Mouse (Mus musculus): ENCODE results near the gene Gal3st2c. TPM values are rescaled to one million over a fixed set of nuclear protein-coding genes. Genes with fewer than 3 reads are reported as not detected.

Gal3st2c gene
- polyA plus RNA-seq, 1 experiment = not detected

- Histone ChIP-seq H3K27me3 (replicated peaks; ENCODE audit: control insufficient read depth, insufficient read depth, low read length) (no peaks in the 10 kb centered on the region), H3K4me1 (ENCODE audit: control insufficient read depth, insufficient read depth, low read length) (no peaks in the 10 kb centered on the region), H3K27ac (ENCODE audit: insufficient read depth, low read depth, low read length) (no peak overlapping the region), H3K4me3 (ENCODE audit: insufficient read depth, low read depth, low read length) (no peak overlapping the region), H3K36me3 (ENCODE audit: control insufficient read depth, insufficient read depth, low read length) (no peaks in the 10 kb centered on the region)
- WGBS = 86% methylated on average over 12 of the region's 12 CpGs
- no peak for DNase-seq
- no peak for TF ChIP-seq CTCF (conservative IDR thresholded peaks at IDR 0.05; ENCODE audit: insufficient read depth, insufficient read length, low read depth, low read length)
- TF ChIP-seq POLR2A (IDR thresholded peaks at IDR 0.05; ENCODE audit: low read depth, low read length) = no peak
These were observed 37.3 kb downstream of the Gal3st2c start for GRCm38 (mm10) chr1:94027506-94028108.

- H3K27me3 ChIP-seq (replicated peaks; ENCODE audit: control insufficient read depth, insufficient read depth, low read length) = no peaks in the 10 kb centered on the region
- no peak for DNase-seq
- H3K4me1 ChIP-seq (ENCODE audit: control insufficient read depth, insufficient read depth, low read length) = no peaks in the 10 kb centered on the region
- H3K36me3 ChIP-seq (ENCODE audit: control insufficient read depth, insufficient read depth, low read length) = no peaks in the 10 kb centered on the region
- H3K4me3 ChIP-seq (ENCODE audit: insufficient read depth, low read depth, low read length) = no peak overlapping the region
- TF ChIP-seq POLR2A (IDR thresholded peaks at IDR 0.05; ENCODE audit: low read depth, low read length) (no peak), CTCF (conservative IDR thresholded peaks at IDR 0.05; ENCODE audit: insufficient read depth, insufficient read length, low read depth, low read length) (no peak)
- 91% methylated on average over 2 of the region's 2 CpGs for WGBS
- H3K27ac ChIP-seq (ENCODE audit: insufficient read depth, low read depth, low read length) = no peak overlapping the region
These were observed 38.4 kb downstream of the Gal3st2c start for GRCm38 (mm10) chr1:94028741-94029140.

GRCm38 (mm10) chr1:94033075-94033602 is 42.8 kb downstream of the Gal3st2c start:
- no peaks in the 10 kb centered on the region for H3K4me1 ChIP-seq (ENCODE audit: control insufficient read depth, insufficient read depth, low read length)
- DNase-seq = no peak
- 83% methylated on average over 2 of the region's 2 CpGs for WGBS
- no peaks in the 10 kb centered on the region for H3K27me3 ChIP-seq (replicated peaks; ENCODE audit: control insufficient read depth, insufficient read depth, low read length)
- no peak for TF ChIP-seq POLR2A (IDR thresholded peaks at IDR 0.05; ENCODE audit: low read depth, low read length)
- no peak for TF ChIP-seq CTCF (conservative IDR thresholded peaks at IDR 0.05; ENCODE audit: insufficient read depth, insufficient read length, low read depth, low read length)
- H3K36me3 ChIP-seq (ENCODE audit: control insufficient read depth, insufficient read depth, low read length) = no peaks in the 10 kb centered on the region
- no peak overlapping the region for H3K4me3 ChIP-seq (ENCODE audit: insufficient read depth, low read depth, low read length)
- H3K27ac ChIP-seq (ENCODE audit: insufficient read depth, low read depth, low read length) = no peak overlapping the region

- no peaks in the 10 kb centered on the region for H3K4me1 ChIP-seq (ENCODE audit: control insufficient read depth, insufficient read depth, low read length)
- H3K27me3 ChIP-seq (replicated peaks; ENCODE audit: control insufficient read depth, insufficient read depth, low read length) = no peaks in the 10 kb centered on the region
- DNase-seq = peak; percentile 70
- TF ChIP-seq CTCF (conservative IDR thresholded peaks at IDR 0.05; ENCODE audit: insufficient read depth, insufficient read length, low read depth, low read length) = peak; percentile 81
- no peak for TF ChIP-seq POLR2A (IDR thresholded peaks at IDR 0.05; ENCODE audit: low read depth, low read length)
- no peak overlapping the region for H3K27ac ChIP-seq (ENCODE audit: insufficient read depth, low read depth, low read length)
- WGBS = 1% methylated on average over 25 of the region's 25 CpGs
- H3K36me3 ChIP-seq (ENCODE audit: control insufficient read depth, insufficient read depth, low read length) = no peaks in the 10 kb centered on the region
- H3K4me3 ChIP-seq (ENCODE audit: insufficient read depth, low read depth, low read length) = peak overlapping the region; percentile 27; the same call in 1 of the 2 replicates
These were observed 44.9 kb downstream of the Gal3st2c start for GRCm38 (mm10) chr1:94034984-94035743.

GRCm38 (mm10) chr1:94040391-94040790 is 50.1 kb downstream of the Gal3st2c start:
- 84% methylated on average over 2 of the region's 2 CpGs for WGBS
- no peak for DNase-seq
- Histone ChIP-seq H3K27ac (ENCODE audit: insufficient read depth, low read depth, low read length) (no peak overlapping the region), H3K27me3 (replicated peaks; ENCODE audit: control insufficient read depth, insufficient read depth, low read length) (no peaks in the 10 kb centered on the region), H3K4me1 (ENCODE audit: control insufficient read depth, insufficient read depth, low read length) (no peaks in the 10 kb centered on the region), H3K36me3 (ENCODE audit: control insufficient read depth, insufficient read depth, low read length) (no peaks in the 10 kb centered on the region), H3K4me3 (ENCODE audit: insufficient read depth, low read depth, low read length) (no peak overlapping the region)
- no peak for TF ChIP-seq CTCF (conservative IDR thresholded peaks at IDR 0.05; ENCODE audit: insufficient read depth, insufficient read length, low read depth, low read length)
- TF ChIP-seq POLR2A (IDR thresholded peaks at IDR 0.05; ENCODE audit: low read depth, low read length) = no peak

GRCm38 (mm10) chr1:94045559-94045958 is 55.2 kb downstream of the Gal3st2c start:
- H3K4me3 ChIP-seq (ENCODE audit: insufficient read depth, low read depth, low read length) = no peak overlapping the region
- no peak for TF ChIP-seq POLR2A (IDR thresholded peaks at IDR 0.05; ENCODE audit: low read depth, low read length)
- no peak for TF ChIP-seq CTCF (conservative IDR thresholded peaks at IDR 0.05; ENCODE audit: insufficient read depth, insufficient read length, low read depth, low read length)
- H3K36me3 ChIP-seq (ENCODE audit: control insufficient read depth, insufficient read depth, low read length) = no peaks in the 10 kb centered on the region
- H3K27me3 ChIP-seq (replicated peaks; ENCODE audit: control insufficient read depth, insufficient read depth, low read length) = no peaks in the 10 kb centered on the region
- 45% methylated on average over 3 of the region's 3 CpGs for WGBS
- no peak for DNase-seq
- no peak overlapping the region for H3K27ac ChIP-seq (ENCODE audit: insufficient read depth, low read depth, low read length)
- no peaks in the 10 kb centered on the region for H3K4me1 ChIP-seq (ENCODE audit: control insufficient read depth, insufficient read depth, low read length)

GRCm38 (mm10) chr1:94046544-94046943 is 56.2 kb downstream of the Gal3st2c start:
- 62% methylated on average over 4 of the region's 4 CpGs for WGBS
- Histone ChIP-seq H3K27ac (ENCODE audit: insufficient read depth, low read depth, low read length) (no peak overlapping the region), H3K36me3 (ENCODE audit: control insufficient read depth, insufficient read depth, low read length) (no peaks in the 10 kb centered on the region), H3K4me1 (ENCODE audit: control insufficient read depth, insufficient read depth, low read length) (no peaks in the 10 kb centered on the region), H3K27me3 (replicated peaks; ENCODE audit: control insufficient read depth, insufficient read depth, low read length) (no peaks in the 10 kb centered on the region), H3K4me3 (ENCODE audit: insufficient read depth, low read depth, low read length) (no peak overlapping the region)
- DNase-seq = no peak
- TF ChIP-seq POLR2A (IDR thresholded peaks at IDR 0.05; ENCODE audit: low read depth, low read length) = no peak
- no peak for TF ChIP-seq CTCF (conservative IDR thresholded peaks at IDR 0.05; ENCODE audit: insufficient read depth, insufficient read length, low read depth, low read length)
